Mouse (Mus musculus) urinary bladder, postnatal 4 days (tissue): ENCODE measurements around the gene Aen.

ENCODE experiments used
- DNase-seq, 2 experiments: peaks; one replicate each; pipeline ENCODE4 v3.0.0; 2021 to 2022; ENCODE audit warnings: low spot score in 2 of 2

The Aen gene

DNA sequence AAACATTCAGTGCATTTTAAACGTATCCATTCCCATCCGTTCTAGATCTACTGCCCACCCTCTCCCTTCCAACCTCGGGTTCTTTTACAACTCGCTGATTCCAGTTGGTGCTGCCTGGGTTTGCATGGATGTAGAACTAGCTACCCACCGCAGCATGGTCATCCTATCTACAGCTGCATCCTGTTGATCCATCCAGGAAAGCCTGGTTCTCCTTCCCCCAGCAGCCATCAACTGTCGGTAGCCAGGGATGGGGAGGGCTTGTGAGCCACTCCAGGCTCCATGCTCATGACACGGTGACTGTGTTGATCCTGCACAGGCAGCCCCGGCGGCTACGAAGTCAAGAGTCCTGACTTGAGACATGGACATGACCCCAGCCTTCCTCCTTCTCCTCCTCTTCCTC lies 1.7 kb upstream of the Aen start:
- no peak for DNase-seq

- DNase-seq: no peak
Observed at GRCm38 (mm10) chr7:78895021-78895652, 517 bp upstream of the Aen start.

GRCm38 (mm10) chr7:78897567-78897966 lies 1.9 kb downstream of the Aen start:
- DNase-seq: no peak

GRCm38 (mm10) chr7:78903174-78903870 lies 7.7 kb downstream of the Aen start:
- DNase-seq: no peak

- no peak for DNase-seq
Observed at GRCm38 (mm10) chr7:78904175-78904574, 8.5 kb downstream of the Aen start.

- DNase-seq: no peak
Observed at GRCm38 (mm10) chr7:78909026-78909425, 13.4 kb downstream of the Aen start.

DNA sequence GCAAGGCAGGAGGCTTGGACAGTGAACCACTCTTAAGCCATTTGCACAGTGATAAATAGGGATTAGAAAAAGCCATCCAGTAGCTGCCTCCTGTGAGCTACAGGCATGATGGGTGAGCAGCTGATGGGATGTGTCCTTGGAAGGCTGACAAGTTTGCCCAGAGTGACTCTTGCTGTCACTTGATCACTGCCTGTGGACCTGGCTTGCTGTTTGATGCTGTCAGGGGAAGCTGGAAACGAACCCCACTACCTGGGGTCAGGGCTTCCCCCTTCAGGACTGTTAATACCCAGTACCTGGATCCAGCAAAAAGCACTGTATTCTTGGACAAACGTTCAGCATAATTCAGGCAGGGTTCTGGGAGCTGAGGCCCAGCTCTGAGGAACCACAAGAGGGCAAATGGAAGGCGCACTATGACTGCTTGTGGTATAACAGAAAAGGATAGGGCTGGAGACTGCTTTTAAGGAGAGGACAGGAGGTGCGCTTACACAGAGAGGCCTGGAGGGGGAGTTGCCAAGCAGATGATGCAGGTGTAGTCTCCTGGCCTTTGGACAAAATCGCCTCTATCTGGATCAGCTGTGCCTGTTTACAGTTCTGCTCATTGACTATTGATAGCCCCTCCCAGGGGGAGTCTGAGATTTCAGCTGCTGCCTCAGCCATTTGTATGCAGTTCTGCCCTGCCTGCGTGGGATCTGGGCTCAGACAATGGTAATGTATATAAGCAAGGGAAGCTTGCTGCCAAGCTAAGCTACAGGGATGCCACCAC lies 14.9 kb downstream of the Aen start:
- DNase-seq: no peak

DNA sequence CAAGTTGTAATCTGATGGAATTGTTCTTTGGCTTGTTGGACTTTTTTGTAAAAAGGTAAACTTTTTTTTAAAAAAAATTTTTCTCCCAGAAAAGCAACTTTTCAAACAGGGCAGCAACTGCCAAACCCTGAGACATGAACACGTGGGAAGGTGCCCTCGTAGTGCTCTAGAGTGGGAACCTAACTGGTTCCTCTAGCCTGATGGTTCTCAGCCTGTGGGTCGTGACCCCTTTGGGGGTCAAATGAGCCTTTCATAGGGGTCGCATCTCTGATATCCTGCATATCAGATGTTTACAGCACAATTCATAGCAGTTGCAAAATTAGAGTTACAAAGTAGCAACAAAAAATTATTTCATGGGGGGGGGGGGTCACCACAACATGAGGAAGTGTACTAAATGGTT lies 15.6 kb downstream of the Aen start:
- DNase-seq: no peak

DNA sequence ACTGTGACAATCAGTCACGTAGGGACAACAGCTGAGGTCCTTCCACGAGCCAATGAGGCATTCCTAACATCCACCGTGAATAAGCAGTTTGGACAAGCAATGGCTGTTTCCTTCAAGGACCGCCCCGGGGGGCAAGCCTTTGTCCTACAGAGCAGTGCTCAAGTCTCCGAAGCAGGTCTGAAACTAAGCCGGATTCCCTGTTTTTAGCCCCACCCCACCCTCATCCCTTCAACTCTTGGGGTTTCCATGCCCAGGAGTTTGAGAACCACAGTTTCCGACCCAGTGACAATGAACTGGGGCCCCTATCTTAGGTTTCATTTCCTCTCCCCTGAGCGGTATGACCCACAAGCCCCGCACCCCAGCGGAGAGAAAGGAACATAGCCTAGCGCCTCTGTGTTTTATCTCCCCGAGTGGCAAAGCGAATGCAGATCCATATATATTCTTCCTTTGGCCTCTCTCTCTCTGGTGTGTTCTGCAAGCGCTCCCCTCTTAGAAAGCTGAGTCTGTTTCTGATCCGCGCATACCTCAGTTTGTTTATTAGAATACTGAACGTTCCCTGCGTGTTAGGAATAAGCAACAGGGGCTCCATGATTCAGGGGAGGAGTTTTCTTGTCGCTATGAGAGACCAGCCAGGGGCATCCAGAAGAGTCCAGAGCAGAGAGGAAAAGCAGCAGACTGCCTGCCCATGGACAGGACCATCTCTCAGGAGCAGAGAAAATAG lies 16.8 kb downstream of the Aen start:
- no peak for DNase-seq

DNA sequence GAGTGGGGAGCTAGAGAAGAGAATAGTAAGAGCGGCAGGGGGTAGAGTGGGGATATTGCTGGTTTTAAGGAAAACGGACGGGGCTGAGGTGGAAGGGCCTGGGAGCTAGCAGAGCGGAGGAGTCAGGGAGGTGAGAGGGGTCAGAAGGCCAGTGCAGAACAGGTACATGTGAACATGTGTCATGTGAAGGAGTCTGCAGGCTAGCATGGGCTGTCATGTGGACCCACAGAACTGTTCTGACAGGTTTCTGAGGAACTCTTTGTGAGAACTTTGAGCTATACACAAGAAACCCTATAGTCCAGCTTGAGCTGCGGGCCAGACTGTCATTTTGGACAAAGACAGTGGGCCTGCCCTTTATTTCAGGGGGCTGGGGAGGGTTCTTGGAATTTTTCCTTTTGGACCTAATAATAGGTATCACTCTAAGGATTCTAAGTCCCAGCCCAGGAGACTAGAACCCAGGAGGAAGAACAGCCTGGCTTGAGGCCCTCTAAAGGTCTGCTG lies 17.4 kb downstream of the Aen start, which contains the start of gene Isg20:
Isg20 (plus strand) TSS at position 451 of the 501 bp plus-strand sequence.
- DNase-seq: no peak

DNA sequence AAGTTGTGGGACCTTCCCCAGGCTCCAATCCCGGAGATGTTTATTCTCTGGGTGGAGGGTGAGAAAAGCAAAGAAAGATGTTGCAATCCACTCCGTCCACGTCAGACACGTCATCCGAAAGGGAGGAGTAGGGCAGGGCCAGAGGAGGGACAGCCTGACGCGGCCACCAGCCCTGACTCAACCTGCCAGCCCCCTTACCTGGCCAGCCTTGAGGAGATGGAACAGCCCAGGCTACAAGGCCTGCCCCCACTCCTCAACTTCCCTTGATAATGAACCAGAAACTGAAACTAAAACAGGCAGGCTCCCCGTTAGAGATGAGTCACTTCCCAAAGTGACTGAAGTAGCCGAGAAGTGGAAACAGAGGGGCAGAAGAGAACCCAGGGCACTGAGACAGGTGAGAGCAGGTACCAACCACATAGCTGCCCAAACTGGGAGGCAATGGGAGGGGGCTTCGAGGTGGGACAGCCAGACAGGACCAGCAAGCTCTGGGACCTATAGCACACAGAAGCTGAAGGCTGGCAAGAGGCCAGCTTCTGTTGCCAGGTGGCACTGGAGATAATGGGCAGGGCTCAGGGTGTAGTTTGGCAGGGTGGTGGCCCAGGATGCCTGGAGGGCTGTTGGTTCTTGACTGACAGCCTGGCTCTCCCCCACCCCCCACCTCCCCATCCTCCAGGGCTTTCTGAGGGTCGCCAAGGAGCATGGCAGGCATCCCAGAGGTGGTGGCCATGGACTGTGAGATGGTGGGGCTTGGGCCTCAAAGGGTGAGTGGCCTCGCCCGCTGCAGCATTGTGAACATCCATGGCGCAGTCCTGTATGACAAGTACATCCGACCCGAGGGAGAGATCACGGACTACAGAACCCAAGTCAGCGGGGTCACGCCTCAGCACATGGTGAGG lies 18.2 kb downstream of the Aen start:
- DNase-seq: peak in 1 of 2 experiments; percentile 56

DNA sequence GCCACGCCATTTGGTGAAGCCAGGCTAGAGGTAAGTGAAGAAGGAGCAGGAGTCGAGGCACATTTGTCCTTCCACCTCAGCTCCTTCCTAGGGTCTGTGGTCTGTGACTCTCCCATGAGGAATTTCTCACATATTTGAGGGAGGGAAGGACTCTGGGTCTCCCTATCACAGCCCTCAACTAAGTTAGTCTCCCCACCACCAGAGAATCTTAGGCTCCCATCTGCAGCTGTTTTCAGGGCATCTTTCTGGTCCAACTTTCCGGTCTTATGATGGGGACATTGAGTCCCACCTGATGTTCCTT lies 18.8 kb downstream of the Aen start:
- DNase-seq: no peak

GRCm38 (mm10) chr7:78914896-78915510 lies 19.3 kb downstream of the Aen start:
- no peak for DNase-seq

DNA sequence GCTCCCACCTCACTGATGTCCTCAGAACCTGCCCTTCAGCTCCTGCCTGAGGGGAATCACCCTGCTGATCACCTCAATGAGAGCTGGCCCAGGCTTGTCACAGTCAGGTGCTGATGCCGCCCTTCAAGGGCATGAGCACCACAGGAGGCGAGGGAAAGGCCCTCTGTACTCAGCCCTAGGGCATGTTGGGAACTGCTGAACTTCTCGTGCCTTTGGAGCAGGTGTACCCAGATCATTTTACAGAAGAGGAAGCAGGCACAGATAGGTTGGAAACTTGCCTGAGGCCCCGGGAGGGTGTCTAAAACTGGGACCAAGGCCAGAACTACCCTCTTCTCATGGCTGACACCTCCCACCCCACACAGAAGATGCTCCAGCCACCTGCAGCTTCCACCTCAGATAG lies 23.0 kb downstream of the Aen start:
- no peak for DNase-seq

DNA sequence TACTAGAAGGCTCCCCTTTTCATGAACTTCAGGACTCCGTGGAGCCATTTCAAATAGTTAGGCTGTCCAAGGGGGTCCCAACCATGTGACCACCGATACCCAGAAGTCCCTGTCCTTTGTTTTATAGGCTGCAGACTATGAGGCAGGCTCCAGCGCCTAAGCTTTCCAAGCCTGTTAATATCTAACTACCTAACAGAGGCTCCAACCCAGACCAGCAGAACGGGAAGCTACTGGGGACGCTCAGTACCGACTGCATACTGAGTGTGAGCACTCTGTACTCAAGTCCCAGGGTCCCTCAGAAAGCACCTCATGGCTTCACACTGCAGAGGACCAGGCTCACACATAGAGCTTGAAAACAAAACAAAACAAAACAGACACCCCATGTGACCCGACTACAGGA lies 26.9 kb downstream of the Aen start:
- DNase-seq: no peak

DNA sequence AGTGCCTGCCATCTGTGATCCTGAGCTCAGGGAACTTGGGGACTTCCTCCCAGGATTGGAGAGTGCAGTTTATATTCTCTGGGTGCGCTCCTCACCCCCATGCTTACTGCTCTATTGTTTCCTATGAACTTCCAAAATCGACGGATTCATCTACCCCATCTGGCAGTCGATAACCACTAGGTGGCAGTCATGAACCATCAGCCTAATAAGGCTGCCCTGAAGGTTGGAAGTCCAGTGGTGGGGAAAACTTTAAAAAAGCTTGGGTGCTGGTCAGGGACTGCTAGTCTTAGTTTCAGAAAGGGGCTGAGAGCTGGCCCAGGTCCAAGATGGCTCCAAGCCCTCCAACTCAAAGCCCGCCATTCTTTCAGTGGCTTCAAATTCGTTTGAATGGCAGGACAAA lies 28.6 kb downstream of the Aen start:
- no peak for DNase-seq

DNA sequence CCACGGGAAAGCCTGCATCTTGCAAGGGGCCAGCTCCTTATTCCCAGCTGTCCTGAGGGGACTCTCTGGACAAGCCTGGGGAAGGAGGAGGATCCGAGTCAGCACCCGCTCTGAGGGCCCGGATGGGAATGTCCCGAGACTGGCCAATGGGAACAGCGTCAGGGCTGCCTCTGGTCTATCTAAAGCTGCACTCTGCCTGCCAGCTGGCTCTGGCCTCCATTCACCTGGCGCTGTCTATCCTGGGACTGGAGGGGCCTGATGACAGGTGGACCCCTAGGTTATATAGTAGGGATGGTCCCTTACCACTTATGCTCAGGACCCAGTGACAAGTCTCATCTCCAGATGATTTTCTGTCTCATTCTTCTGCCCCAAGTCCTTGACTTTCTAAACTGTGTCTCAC lies 29.1 kb downstream of the Aen start:
- no peak for DNase-seq

- DNase-seq: no peak
Observed at GRCm38 (mm10) chr7:78925680-78926079, 30.0 kb downstream of the Aen start.

DNA sequence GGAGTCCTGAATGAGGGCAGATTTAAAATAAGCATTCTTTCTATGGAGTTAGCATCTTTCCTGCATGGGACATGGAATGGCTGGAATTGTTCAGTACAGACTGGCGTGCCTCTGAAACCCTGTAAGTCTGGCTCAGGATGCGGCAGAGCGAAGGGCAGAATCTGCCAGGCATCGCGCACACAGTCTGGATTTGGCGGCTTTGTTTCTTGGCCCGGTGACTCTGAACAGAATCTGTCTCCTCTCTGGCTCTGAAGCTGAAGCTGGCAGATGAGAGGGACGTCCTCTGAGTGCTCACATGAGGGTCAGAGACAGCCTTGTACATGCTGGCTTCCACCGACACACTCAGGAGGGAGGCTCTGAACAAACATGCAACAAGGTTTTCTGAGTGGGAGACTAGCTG lies 30.5 kb downstream of the Aen start:
- no peak for DNase-seq

DNA sequence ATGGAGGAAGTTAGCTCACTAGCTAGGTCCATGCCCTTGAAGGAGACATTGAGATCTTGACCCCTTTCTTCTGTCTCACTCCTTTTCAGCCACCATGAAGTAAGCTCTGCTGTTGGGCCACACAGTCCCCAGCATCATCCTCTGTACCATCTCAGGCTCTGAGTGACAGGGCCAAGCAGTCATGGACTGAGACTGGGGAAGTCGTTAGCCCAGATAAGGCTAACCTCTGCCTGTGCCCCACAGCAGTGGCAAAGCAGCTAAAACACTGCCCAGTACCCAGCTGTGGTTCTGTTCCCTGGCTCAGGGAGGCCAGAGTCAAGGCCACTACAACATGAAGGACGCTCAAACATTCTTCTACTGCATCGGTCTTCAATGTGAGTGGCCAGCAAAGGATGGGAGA lies 31.6 kb downstream of the Aen start:
- no peak for DNase-seq
